Mouse (Mus musculus) gastrocnemius, adult 18-20 months (tissue): Measurements from ENCODE around the gene Zfp352. TPM values are rescaled to one million over a fixed set of nuclear protein-coding genes. Genes with fewer than 3 reads are reported as not detected.
"Not testable (repeated sequence)": the region's sequence is repeated elsewhere in the genome, so short reads cannot be mapped to it uniquely, and the experiment has no call there.

ENCODE experiments used
- DNase-seq: peaks from one replicate; pipeline ENCODE4 v3.0.0; 2021; ENCODE audit warnings: low spot score
- long read RNA-seq, 2 experiments: library from polyadenylated mRNA; stranded (forward); transcript quantifications; one replicate each; pipeline ENCODE4 v2.0.0; 2021
- total RNA-seq, 2 experiments: library from RNA; stranded (reverse); gene quantifications; 2 replicates each; pipeline ENCODE4 v1.2.3; 2021

The Zfp352 gene
- total RNA-seq: not detected
- long read RNA-seq, experiment 1: 0 reads
- long read RNA-seq, experiment 2: 0 reads

DNA sequence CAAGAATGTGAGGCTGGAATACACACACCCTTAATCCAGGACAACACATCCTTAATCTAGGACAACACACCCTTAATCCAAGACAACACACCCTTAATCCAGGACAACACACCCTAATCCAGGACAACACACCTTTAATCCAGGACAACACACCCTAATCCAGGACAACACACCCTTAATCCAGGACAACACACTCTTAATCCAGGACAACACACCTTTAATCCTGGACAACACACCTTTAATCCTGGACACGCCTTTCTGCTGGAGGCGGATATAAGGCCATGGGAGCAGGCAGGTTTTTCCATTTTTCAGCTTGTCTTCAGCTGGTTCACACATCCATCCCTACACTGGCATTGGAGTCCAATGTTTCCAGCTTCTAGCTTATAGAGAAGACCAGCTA is at the start of gene Zfp352:
Gene Zfp352 (plus strand): TSS at position 301 of the 400 bp plus-strand sequence.
- no peak for DNase-seq

GRCm38 (mm10) chr4:90170890-90171483 is 47.6 kb upstream of the Zfp352 start:
- no peak for DNase-seq

DNA sequence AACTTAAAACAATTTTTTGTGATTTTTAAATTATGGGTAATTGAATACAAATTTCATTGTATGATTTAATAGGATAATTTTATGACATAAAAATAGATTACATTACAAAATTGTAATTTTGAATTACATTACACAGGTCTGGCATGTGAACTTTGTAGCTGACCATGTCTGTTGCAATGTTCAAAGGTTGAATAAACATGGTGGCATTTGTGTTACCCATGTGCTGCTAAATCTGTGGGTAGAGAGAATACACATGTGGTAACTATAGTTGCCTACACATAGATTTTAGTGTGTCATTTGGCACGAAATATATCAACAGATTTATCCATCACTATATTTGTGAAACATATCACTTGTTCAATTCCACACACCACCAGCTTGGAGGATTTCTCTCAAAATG is 44.6 kb upstream of the Zfp352 start:
- no peak for DNase-seq

DNA sequence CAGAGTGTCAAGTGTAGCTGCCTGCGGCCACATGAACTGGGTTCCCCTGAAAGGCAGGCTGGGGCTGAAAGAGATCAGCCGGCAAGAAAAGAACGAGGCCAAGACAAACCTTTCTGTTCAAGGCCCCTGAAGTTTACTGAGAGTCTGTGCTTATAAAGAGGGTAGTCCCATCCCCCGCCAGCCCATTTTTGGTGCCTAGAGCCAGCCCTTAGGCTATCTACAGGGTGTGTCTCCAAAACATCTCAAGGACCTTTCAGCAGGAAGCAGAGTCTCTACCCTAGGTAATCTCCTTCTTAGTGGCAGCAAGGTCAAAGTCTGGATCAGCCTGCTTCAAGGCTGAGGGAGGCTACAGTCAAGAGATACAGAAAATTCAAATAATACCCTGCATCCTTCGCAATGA is 15.2 kb upstream of the Zfp352 start:
- DNase-seq: no peak

- DNase-seq: no peak
Observed at GRCm38 (mm10) chr4:90211475-90211874, 7.1 kb upstream of the Zfp352 start.

- no peak for DNase-seq
Observed at GRCm38 (mm10) chr4:90212076-90212475, 6.5 kb upstream of the Zfp352 start.

GRCm38 (mm10) chr4:90235646-90236045 is 17.0 kb downstream of the Zfp352 start:
- DNase-seq: not testable (repeated sequence)

GRCm38 (mm10) chr4:90269781-90270180 is 51.2 kb downstream of the Zfp352 start:
- DNase-seq: no peak
